Mouse (Mus musculus): ENCODE results near the gene Ret. TPM values are rescaled to one million over a fixed set of nuclear protein-coding genes. Genes with fewer than 3 reads are reported as not detected.

Gene Ret
- polyA plus RNA-seq (2012; rRNA removed), result 1.2 and 1.3 TPM in 2 replicates

- 3% methylated on average over 26 of the region's 26 CpGs for WGBS
- 0 out of 2 replicates have a peak within 1 kb of the TSS, but pooled peaks have one; percentile 5 for H3K4me3 ChIP-seq (ENCODE audit: control insufficient read depth, insufficient read depth, low read length)
- peaks cover 2% of the 10 kb centered on the region; the same call in 1 of the 2 replicates for H3K27me3 ChIP-seq (ENCODE audit: control insufficient read depth, insufficient read depth, low read length)
- H3K27ac ChIP-seq (ENCODE audit: control insufficient read depth, insufficient read depth, low read length), result no peak within 1 kb of the TSS
- DNase-seq, result no peak
- H3K4me1 ChIP-seq (replicated peaks; ENCODE audit: control insufficient read depth, insufficient read depth, low read length), result no peaks in the 10 kb centered on the region
- TF ChIP-seq CTCF (IDR thresholded peaks at IDR 0.05; ENCODE audit: borderline replicate concordance, control insufficient read depth, extremely low read depth, insufficient read depth, low read length, poor library complexity), result no peak
- no peak for TF ChIP-seq POLR2A (IDR thresholded peaks at IDR 0.05; ENCODE audit: control insufficient read depth, extremely low read depth, insufficient read depth, low read length, poor library complexity)
- no peaks in the 10 kb centered on the region for H3K36me3 ChIP-seq (ENCODE audit: control insufficient read depth, insufficient read depth, low read length)
Observed at GRCm38 (mm10) chr6:118197440-118197975, at the start of gene Ret. Gene Ret, minus strand, starts transcription at chr6:118197718.

GRCm38 (mm10) chr6:118247161-118247560 lies 49.6 kb upstream of the Ret start:
- no peak overlapping the region for H3K4me3 ChIP-seq (ENCODE audit: control insufficient read depth, insufficient read depth, low read length)
- H3K27me3 ChIP-seq (ENCODE audit: control insufficient read depth, insufficient read depth, low read length), result no peaks in the 10 kb centered on the region
- no peaks in the 10 kb centered on the region for H3K4me1 ChIP-seq (replicated peaks; ENCODE audit: control insufficient read depth, insufficient read depth, low read length)
- 91% methylated on average over 6 of the region's 6 CpGs for WGBS
- TF ChIP-seq POLR2A (IDR thresholded peaks at IDR 0.05; ENCODE audit: control insufficient read depth, extremely low read depth, insufficient read depth, low read length, poor library complexity) (no peak), CTCF (IDR thresholded peaks at IDR 0.05; ENCODE audit: borderline replicate concordance, control insufficient read depth, extremely low read depth, insufficient read depth, low read length, poor library complexity) (no peak)
- no peak for DNase-seq
- H3K27ac ChIP-seq (ENCODE audit: control insufficient read depth, insufficient read depth, low read length), result no peak overlapping the region
- no peaks in the 10 kb centered on the region for H3K36me3 ChIP-seq (ENCODE audit: control insufficient read depth, insufficient read depth, low read length)

- Histone ChIP-seq H3K4me3 (ENCODE audit: control insufficient read depth, insufficient read depth, low read length) (no peak overlapping the region), H3K27me3 (ENCODE audit: control insufficient read depth, insufficient read depth, low read length) (no peaks in the 10 kb centered on the region), H3K36me3 (ENCODE audit: control insufficient read depth, insufficient read depth, low read length) (no peaks in the 10 kb centered on the region), H3K27ac (ENCODE audit: control insufficient read depth, insufficient read depth, low read length) (no peak overlapping the region), H3K4me1 (replicated peaks; ENCODE audit: control insufficient read depth, insufficient read depth, low read length) (no peaks in the 10 kb centered on the region)
- WGBS, result 83% methylated on average over 7 of the region's 7 CpGs
- TF ChIP-seq CTCF (IDR thresholded peaks at IDR 0.05; ENCODE audit: borderline replicate concordance, control insufficient read depth, extremely low read depth, insufficient read depth, low read length, poor library complexity) (no peak), POLR2A (IDR thresholded peaks at IDR 0.05; ENCODE audit: control insufficient read depth, extremely low read depth, insufficient read depth, low read length, poor library complexity) (no peak)
- DNase-seq, result no peak
Observed at GRCm38 (mm10) chr6:118244106-118244505, 46.6 kb upstream of the Ret start.

GRCm38 (mm10) chr6:118242941-118243340 lies 45.4 kb upstream of the Ret start:
- TF ChIP-seq CTCF (IDR thresholded peaks at IDR 0.05; ENCODE audit: borderline replicate concordance, control insufficient read depth, extremely low read depth, insufficient read depth, low read length, poor library complexity) (no peak), POLR2A (IDR thresholded peaks at IDR 0.05; ENCODE audit: control insufficient read depth, extremely low read depth, insufficient read depth, low read length, poor library complexity) (no peak)
- Histone ChIP-seq H3K36me3 (ENCODE audit: control insufficient read depth, insufficient read depth, low read length) (no peaks in the 10 kb centered on the region), H3K4me1 (replicated peaks; ENCODE audit: control insufficient read depth, insufficient read depth, low read length) (no peaks in the 10 kb centered on the region), H3K4me3 (ENCODE audit: control insufficient read depth, insufficient read depth, low read length) (no peak overlapping the region), H3K27ac (ENCODE audit: control insufficient read depth, insufficient read depth, low read length) (no peak overlapping the region), H3K27me3 (ENCODE audit: control insufficient read depth, insufficient read depth, low read length) (no peaks in the 10 kb centered on the region)
- WGBS, result 90% methylated on average over 5 of the region's 5 CpGs
- no peak for DNase-seq

GRCm38 (mm10) chr6:118226072-118226471 lies 28.6 kb upstream of the Ret start:
- DNase-seq, result no peak
- WGBS, result 75% methylated on average over 3 of the region's 3 CpGs
- H3K36me3 ChIP-seq (ENCODE audit: control insufficient read depth, insufficient read depth, low read length), result no peaks in the 10 kb centered on the region
- no peak overlapping the region for H3K27ac ChIP-seq (ENCODE audit: control insufficient read depth, insufficient read depth, low read length)
- H3K4me1 ChIP-seq (replicated peaks; ENCODE audit: control insufficient read depth, insufficient read depth, low read length), result no peaks in the 10 kb centered on the region
- H3K27me3 ChIP-seq (ENCODE audit: control insufficient read depth, insufficient read depth, low read length), result no peaks in the 10 kb centered on the region
- TF ChIP-seq POLR2A (IDR thresholded peaks at IDR 0.05; ENCODE audit: control insufficient read depth, extremely low read depth, insufficient read depth, low read length, poor library complexity), result no peak
- no peak for TF ChIP-seq CTCF (IDR thresholded peaks at IDR 0.05; ENCODE audit: borderline replicate concordance, control insufficient read depth, extremely low read depth, insufficient read depth, low read length, poor library complexity)
- no peak overlapping the region for H3K4me3 ChIP-seq (ENCODE audit: control insufficient read depth, insufficient read depth, low read length)

- Histone ChIP-seq H3K4me1 (replicated peaks; ENCODE audit: control insufficient read depth, insufficient read depth, low read length) (no peaks in the 10 kb centered on the region), H3K27ac (ENCODE audit: control insufficient read depth, insufficient read depth, low read length) (no peak overlapping the region), H3K27me3 (ENCODE audit: control insufficient read depth, insufficient read depth, low read length) (no peaks in the 10 kb centered on the region), H3K36me3 (ENCODE audit: control insufficient read depth, insufficient read depth, low read length) (no peaks in the 10 kb centered on the region), H3K4me3 (ENCODE audit: control insufficient read depth, insufficient read depth, low read length) (no peak overlapping the region)
- TF ChIP-seq POLR2A (IDR thresholded peaks at IDR 0.05; ENCODE audit: control insufficient read depth, extremely low read depth, insufficient read depth, low read length, poor library complexity) (no peak), CTCF (IDR thresholded peaks at IDR 0.05; ENCODE audit: borderline replicate concordance, control insufficient read depth, extremely low read depth, insufficient read depth, low read length, poor library complexity) (no peak)
- DNase-seq, result no peak
- WGBS, result 81% methylated on average over 2 of the region's 2 CpGs
Observed at GRCm38 (mm10) chr6:118222471-118222870, 25.0 kb upstream of the Ret start.

- no peak overlapping the region for H3K27ac ChIP-seq (ENCODE audit: control insufficient read depth, insufficient read depth, low read length)
- H3K4me1 ChIP-seq (replicated peaks; ENCODE audit: control insufficient read depth, insufficient read depth, low read length), result no peaks in the 10 kb centered on the region
- H3K36me3 ChIP-seq (ENCODE audit: control insufficient read depth, insufficient read depth, low read length), result no peaks in the 10 kb centered on the region
- H3K4me3 ChIP-seq (ENCODE audit: control insufficient read depth, insufficient read depth, low read length), result no peak overlapping the region
- no peaks in the 10 kb centered on the region for H3K27me3 ChIP-seq (ENCODE audit: control insufficient read depth, insufficient read depth, low read length)
- DNase-seq, result no peak
- TF ChIP-seq POLR2A (IDR thresholded peaks at IDR 0.05; ENCODE audit: control insufficient read depth, extremely low read depth, insufficient read depth, low read length, poor library complexity), result no peak
- no peak for TF ChIP-seq CTCF (IDR thresholded peaks at IDR 0.05; ENCODE audit: borderline replicate concordance, control insufficient read depth, extremely low read depth, insufficient read depth, low read length, poor library complexity)
- WGBS, result 94% methylated on average over 9 of the region's 9 CpGs
Observed at GRCm38 (mm10) chr6:118215676-118216075, 18.2 kb upstream of the Ret start.
